Mouse (Mus musculus) thymus, postnatal 25 days (tissue): ENCODE measurements around the gene Rpl19.

Experiments used
- DNase-seq: peaks from one replicate; pipeline ENCODE4 v3.0.0; 2022

The Rpl19 gene

GRCm38 (mm10) chr11:98024516-98024915 is 2.0 kb upstream of the Rpl19 start:
- no peak for DNase-seq

GRCm38 (mm10) chr11:98026248-98026569 is 301 bp upstream of the Rpl19 start:
- no peak for DNase-seq

DNA sequence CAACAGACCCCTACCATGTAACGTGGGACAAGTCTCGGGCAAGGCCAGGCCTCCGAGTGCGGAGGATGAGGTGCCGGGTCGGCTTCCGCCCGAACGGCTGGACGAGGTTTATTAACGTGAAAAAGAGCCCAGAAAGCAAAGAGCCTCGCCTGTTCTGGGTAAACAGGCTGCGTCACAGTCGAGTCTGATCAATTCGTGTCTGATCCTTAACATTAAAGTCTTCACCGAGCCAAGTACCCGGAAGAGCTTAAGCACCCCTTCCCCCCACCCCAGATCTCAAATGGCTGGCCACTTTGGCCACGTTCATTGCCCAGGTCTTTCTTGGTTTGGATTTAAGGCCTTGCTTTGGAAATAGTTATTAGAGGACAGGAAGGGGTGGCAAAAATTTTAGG is 783 bp downstream of the Rpl19 start:
- no peak for DNase-seq

- no peak for DNase-seq
These were observed 1.3 kb downstream of the Rpl19 start for GRCm38 (mm10) chr11:98027785-98028184.

- no peak for DNase-seq
These were observed 4.4 kb downstream of the Rpl19 start for GRCm38 (mm10) chr11:98030701-98031442.

GRCm38 (mm10) chr11:98031443-98031770 is 4.9 kb downstream of the Rpl19 start:
- DNase-seq, result peak; percentile 77

DNA sequence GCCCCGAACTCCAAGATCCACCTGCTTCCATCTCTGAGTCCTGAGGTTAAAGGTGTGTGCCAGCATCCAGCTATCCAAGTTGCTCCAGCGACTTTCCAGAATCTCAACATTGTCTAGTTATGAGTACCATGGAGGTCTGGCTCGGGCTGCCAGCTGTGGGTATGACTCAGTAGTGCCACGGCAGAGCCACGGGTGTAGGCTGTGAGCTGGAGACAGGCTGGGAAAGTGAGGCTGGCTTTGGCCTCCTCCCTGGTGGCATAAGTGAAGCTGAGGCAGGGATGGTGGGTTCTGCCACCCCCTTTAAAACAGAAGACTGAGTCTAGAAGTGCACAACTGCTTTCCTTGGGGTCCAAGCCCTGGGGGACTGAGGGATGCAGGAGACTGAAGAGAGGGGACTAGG is 7.6 kb downstream of the Rpl19 start:
- no peak for DNase-seq

- DNase-seq, result no peak
These were observed 8.3 kb downstream of the Rpl19 start for GRCm38 (mm10) chr11:98034840-98035239.

DNA sequence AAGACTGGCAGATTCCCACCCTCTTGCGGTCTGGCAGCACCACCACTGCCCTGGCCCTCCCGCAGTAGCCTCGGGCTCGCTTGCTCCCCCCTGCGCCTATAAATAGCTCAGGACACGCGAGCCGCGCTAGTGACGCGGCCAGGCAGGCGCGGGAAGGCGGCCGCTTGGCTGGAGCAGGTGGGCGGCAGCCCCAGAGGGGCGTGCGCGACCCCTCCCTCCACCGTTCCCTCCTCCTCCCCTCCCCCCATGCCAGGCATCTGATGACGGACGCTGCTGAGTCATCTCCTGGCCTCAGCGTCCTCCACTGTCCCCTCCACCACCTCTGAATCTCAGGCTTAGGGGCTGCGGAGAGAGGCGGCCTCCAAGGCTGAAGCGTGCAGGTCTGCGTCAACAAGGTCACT is 9.5 kb downstream of the Rpl19 start:
- DNase-seq, result no peak

- no peak for DNase-seq
These were observed 11.4 kb downstream of the Rpl19 start for GRCm38 (mm10) chr11:98037871-98038270.

- DNase-seq, result no peak
These were observed 14.5 kb downstream of the Rpl19 start for GRCm38 (mm10) chr11:98040975-98041374.

GRCm38 (mm10) chr11:98042741-98043140 is 16.2 kb downstream of the Rpl19 start:
- no peak for DNase-seq

GRCm38 (mm10) chr11:98044074-98044473 is 17.6 kb downstream of the Rpl19 start:
- DNase-seq, result no peak

DNA sequence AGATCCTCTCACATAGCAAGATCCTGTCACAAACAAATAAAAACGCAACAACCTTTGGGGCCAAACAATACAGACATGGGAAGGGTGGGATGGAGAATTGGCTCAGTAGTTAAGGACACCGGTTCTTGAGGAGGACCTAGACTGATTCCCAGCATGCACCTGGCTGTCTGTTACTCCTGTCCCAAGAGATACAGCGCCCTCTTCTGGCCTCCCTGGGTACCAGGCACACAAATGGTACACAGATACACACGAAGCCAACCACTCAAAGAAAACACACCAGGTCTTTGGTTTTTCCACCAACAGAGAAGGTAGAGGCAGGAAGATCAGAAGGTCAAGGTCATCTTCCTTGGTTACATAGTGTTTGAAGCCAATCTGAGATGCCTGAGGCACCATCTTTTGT is 19.1 kb downstream of the Rpl19 start:
- DNase-seq, result no peak

DNA sequence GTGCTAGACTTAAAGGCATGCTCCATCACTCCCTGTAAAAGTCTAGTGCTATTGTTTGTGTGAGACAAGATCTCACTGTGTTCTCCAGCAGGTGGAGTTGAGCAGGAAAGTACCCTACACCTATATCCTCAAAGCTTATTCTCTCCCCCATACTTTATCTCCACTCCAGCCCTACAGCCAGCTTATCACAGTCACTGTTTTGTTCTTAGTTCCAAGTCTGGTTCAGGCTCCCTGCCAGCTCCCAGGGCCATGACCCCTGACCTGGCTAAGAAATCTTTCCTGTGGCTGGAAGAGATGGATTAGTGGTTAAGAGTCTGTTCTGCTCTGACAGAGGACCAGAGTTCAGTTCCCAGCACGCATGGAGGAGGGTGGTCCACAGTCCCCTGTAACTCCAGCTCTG is 20.0 kb downstream of the Rpl19 start:
- DNase-seq, result no peak

DNA sequence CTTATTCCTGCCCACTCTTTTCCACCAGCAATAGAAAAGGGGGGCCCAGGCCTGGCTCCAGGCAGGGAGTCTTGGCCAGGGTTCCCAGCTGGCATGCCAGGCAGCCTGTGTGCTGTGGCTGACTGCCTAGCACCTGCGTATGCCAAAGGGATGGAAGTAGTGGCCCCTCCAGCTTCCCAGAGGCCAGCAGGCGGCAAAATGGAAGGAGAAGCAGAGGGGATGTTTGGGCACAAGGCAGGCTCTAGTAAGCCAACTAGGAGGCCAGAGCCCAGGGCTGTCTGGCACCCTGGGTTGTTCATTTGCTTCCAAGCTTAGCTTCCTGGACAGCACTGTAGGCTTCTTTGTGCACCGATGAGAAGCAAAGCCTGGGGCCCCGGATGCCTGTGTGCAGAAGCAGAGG is 21.2 kb downstream of the Rpl19 start:
- no peak for DNase-seq

DNA sequence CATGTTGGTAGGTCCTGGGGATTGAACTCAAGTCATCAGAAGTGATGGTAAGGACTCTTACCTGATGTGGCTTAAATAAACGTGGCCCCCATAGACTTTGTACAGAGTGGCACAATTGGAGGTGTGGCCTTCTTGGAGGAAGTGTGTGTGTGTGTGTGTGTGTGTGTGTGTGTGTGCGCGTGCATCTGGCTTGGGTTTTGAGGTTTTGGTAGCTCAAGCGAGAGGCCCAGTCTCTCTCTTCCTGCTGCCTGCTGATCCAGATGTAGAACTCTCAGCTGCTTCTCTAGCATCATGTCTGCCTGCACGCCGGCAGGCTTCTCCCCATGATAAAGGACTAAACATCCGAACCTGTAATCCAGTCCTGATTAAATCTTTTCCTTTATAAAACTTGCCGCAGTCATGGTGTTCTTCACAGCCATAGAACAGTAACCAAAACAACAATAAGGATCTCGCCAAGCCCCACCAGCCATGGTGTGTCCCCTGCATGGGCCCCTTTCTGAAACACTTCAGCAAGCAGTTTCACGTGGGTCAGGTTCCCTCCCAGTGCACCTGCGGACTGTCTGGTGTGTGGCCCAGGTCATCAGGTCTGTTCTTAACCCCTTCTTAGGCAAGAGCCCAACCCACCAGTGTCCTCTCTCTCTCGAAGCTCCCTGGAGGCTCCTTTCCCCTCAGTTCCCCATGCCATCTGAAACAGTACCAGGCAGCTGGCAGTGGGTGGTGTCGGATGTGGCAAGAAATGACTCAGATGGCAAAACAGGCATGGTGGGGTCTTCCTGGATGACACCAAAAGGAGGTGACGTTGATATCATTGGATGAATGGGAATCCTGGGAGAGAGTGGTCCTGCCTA is 23.4 kb downstream of the Rpl19 start:
- DNase-seq, result peak; percentile 43

- no peak for DNase-seq
These were observed 24.0 kb downstream of the Rpl19 start for GRCm38 (mm10) chr11:98050520-98050815.

GRCm38 (mm10) chr11:98050940-98051339 is 24.4 kb downstream of the Rpl19 start:
- no peak for DNase-seq

DNA sequence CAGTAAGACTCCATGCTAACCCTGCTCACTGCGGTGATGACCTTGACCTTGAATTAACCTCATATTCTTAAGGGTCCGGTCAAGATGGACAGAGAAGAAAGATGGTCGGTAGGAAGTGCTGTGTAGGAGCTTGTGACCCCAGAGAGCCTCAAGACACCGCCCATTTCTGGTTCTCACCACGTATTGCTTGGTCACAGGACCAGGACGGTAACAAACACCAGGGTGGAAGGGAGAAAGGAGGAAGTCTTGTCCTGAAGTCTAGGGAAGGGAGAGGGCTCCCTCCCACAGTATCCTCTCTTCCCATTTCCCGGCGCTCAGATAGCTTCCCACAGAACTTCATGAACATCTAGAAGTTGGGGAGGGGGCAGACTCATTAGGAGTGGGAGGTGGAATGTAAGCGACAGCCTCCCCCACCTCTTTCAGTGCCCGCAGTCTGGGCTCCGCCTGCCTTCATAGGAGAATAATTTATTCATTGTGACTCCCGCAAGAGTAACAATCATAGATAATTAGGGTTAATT is 25.2 kb downstream of the Rpl19 start:
- no peak for DNase-seq

GRCm38 (mm10) chr11:98052129-98052988 is 25.8 kb downstream of the Rpl19 start:
- DNase-seq, result peak; percentile 28

DNA sequence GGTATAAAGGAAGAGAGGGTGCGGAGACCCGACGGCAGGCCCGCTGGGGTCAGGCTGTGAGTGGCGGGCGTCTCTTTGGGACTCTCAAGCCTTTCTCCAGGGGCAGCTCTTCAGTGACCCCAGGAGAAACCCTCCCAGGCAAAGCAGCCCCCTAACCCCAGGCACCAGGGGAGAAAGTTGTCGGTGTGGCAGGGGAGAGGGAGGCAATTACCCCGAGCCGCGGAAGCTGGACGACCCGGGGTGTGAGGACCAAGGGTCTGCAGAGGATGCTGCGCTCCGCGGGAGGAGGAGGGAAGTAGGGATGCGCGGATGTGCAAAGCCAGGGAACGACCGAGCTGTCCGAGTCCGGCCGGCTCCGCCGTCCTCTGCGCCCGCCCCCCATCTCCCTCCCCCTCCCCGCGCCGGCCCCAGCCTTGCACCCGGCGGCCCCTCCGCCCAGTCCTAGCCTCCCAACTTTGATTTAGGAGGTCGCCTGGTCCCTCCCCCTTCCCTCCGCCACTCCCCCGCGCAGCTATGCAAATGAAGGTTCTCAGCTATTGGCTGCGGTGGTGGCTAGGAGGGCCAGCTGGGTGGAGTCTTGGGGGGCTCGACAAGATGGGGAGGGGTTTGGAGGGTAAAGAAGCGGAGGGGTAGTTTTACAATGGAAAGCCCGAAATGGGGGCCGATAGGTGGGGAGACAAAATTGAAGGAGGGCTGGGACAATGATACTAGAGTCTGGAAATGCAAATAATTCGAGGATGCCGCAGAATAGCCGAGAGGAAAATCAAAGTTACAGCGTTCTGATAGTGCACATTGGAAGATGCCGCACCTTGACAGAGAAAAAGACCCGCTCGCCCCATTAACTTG is 26.7 kb downstream of the Rpl19 start, which contains the start of gene Stac2:
Gene Stac2, minus strand, starts transcription at position 474 of the 846 bp plus-strand sequence.
- DNase-seq, result peak; percentile 74

DNA sequence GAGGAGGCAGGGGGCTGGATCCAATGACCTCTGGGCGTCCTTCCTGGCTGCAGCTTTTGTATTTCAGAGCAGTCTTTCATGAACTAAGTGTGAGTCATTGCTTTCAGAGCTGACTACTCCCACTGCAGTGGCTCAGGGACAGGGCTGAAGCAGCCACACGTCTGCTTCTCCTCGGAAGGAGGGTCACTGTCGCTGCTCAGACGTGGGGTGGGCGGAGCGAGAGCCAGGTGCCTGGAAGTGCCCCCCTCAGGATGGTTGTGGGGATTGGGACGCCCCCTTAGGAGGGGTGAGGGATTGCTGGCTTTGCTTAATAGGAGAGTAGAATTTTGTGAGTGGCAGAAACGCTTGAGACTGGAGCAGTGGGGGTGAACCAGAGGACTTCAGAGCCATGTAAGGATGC is 31.0 kb downstream of the Rpl19 start:
- DNase-seq, result no peak
